Mouse (Mus musculus) testis, adult 2 months (tissue): ENCODE data around the gene Micu1. TPM values are rescaled to one million over a fixed set of nuclear protein-coding genes. Genes with fewer than 3 reads are reported as not detected.
A peak's percentile ranks its signal among the peaks of the same experiment; 100 is the strongest.

Experiments
- H3K27ac ChIP-seq: fragments of 200-500 bp; 2 replicates; pipeline ENCODE4 v1.5.1; 2012; ENCODE audit warnings: low read depth, low read length; ENCODE audit not compliant: control insufficient read depth, insufficient read depth
- H3K27me3 ChIP-seq: fragments of 200-500 bp; 2 replicates; pipeline ENCODE4 v1.6.1; 2012; ENCODE audit warnings: mild to moderate bottlenecking, low read length, moderate library complexity; ENCODE audit not compliant: control insufficient read depth, insufficient read depth
- H3K36me3 ChIP-seq: fragments of 200-500 bp; 2 replicates; pipeline ENCODE4 v1.6.1; 2012; ENCODE audit warnings: mild to moderate bottlenecking, low read length; ENCODE audit not compliant: control insufficient read depth, insufficient read depth
- H3K4me1 ChIP-seq: fragments of 200-500 bp; 2 replicates; pipeline ENCODE4 v1.6.1; 2012; ENCODE audit warnings: low read length; ENCODE audit not compliant: control insufficient read depth, insufficient read depth
- H3K4me3 ChIP-seq: fragments of 200-500 bp; 2 replicates; pipeline ENCODE4 v1.5.1; 2012; ENCODE audit warnings: low read depth, mild to moderate bottlenecking, low read length, moderate library complexity, mixed read lengths; ENCODE audit not compliant: control insufficient read depth
- CTCF ChIP-seq: fragments of 200-500 bp; IDR thresholded peaks from 2 replicates; pipeline ENCODE4 v1.5.1; 2012; ENCODE audit warnings: low read depth, mild to moderate bottlenecking, inconsistent platforms, low read length, moderate library complexity; ENCODE audit not compliant: control insufficient read depth, insufficient read depth, insufficient replicate concordance
- POLR2A ChIP-seq: fragments of 200-500 bp; IDR thresholded peaks from 2 replicates; pipeline ENCODE4 v1.6.1; 2012; ENCODE audit warnings: low read depth, mild to moderate bottlenecking, inconsistent platforms, low read length, moderate library complexity; ENCODE audit not compliant: control insufficient read depth
- polyA plus RNA-seq: library from polyadenylated mRNA; depleted of rRNA; stranded (reverse); fragments of >200 nt; gene quantifications from 2 replicates; pipeline ENCODE4 v1.2.3, GENCODE M21; 2012

The Micu1 gene
- polyA plus RNA-seq, 1 experiment: 33.6 TPM

DNA sequence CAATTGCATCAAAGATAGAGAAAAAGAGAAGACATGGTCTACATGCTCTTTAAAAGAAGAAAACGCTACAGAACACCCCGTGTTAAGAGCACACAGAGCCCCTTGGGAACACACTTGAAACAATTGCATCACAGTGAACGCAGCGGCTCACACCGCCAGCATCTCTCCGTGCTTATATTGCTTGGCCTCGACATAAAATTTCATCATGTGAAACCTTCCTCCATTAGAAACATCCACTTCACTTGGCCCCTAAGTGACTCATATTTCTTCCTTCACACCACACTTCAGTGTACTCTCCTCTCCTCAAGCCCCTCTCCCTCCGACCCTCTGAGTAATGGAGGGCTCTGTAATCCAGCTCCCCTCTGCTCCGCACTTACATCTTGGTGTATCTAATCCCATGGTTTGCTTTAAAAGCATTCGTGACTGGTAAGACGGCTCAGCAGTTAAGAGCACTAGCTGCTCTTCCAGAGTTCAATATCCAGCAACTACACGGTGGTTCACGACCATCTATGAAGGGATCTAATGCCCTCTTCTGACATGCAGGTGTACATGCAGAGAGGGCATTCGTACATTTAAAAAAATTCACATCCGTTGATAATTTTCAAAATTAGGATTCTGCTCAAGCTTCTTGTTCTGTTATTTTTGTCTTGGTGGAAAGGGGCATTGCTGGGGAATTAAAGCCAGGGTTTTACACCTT is 175.3 kb downstream of the Micu1 start:
- H3K4me3 ChIP-seq: no peak overlapping the region
- H3K4me1 ChIP-seq: peaks cover 4% of the 10 kb centered on the region
- TF ChIP-seq POLR2A (no peak), CTCF (no peak)
- no peak overlapping the region for H3K27ac ChIP-seq
- H3K27me3 ChIP-seq: no peaks in the 10 kb centered on the region
- H3K36me3 ChIP-seq: no peaks in the 10 kb centered on the region

GRCm38 (mm10) chr10:59878823-59879222 is 176.5 kb downstream of the Micu1 start:
- TF ChIP-seq POLR2A (no peak), CTCF (no peak)
- Histone ChIP-seq H3K4me1 (peaks cover 4% of the 10 kb centered on the region), H3K27ac (peak overlapping the region; percentile 67), H3K4me3 (peak overlapping the region; percentile 98), H3K36me3 (no peaks in the 10 kb centered on the region), H3K27me3 (no peaks in the 10 kb centered on the region)

GRCm38 (mm10) chr10:59879255-59880028 is 177.2 kb downstream of the Micu1 start, which contains the start of gene Dnajb12:
TSS of gene Dnajb12 (plus strand) at chr10:59879556.
- Histone ChIP-seq H3K4me1 (peaks cover 4% of the 10 kb centered on the region), H3K27me3 (no peaks in the 10 kb centered on the region), H3K4me3 (peak within 1 kb of the TSS; percentile 98), H3K27ac (peak within 1 kb of the TSS; percentile 99), H3K36me3 (no peaks in the 10 kb centered on the region)
- TF ChIP-seq POLR2A: peak; percentile 65; the same call in 1 of the 2 replicates
- TF ChIP-seq CTCF: no peak

GRCm38 (mm10) chr10:59880029-59880386 is 177.7 kb downstream of the Micu1 start:
- TF ChIP-seq POLR2A (no peak), CTCF (no peak)
- Histone ChIP-seq H3K27ac (peak overlapping the region; percentile 99), H3K36me3 (no peaks in the 10 kb centered on the region), H3K27me3 (no peaks in the 10 kb centered on the region), H3K4me3 (peak overlapping the region; percentile 98), H3K4me1 (peaks cover 4% of the 10 kb centered on the region)

GRCm38 (mm10) chr10:59880837-59881236 is 178.6 kb downstream of the Micu1 start:
- peak overlapping the region; percentile 98 for H3K4me3 ChIP-seq
- H3K4me1 ChIP-seq: peaks cover 4% of the 10 kb centered on the region
- no peaks in the 10 kb centered on the region for H3K27me3 ChIP-seq
- TF ChIP-seq POLR2A: no peak
- no peak for TF ChIP-seq CTCF
- H3K36me3 ChIP-seq: no peaks in the 10 kb centered on the region
- H3K27ac ChIP-seq: no peak overlapping the region

- TF ChIP-seq CTCF (no peak), POLR2A (no peak)
- no peaks in the 10 kb centered on the region for H3K36me3 ChIP-seq
Measured at GRCm38 (mm10) chr10:59884327-59885173, 182.3 kb downstream of the Micu1 start.

More at GRCm38 (mm10) chr10:59884327-59885173, 182.3 kb downstream of the Micu1 start:
- no peak overlapping the region for H3K27ac ChIP-seq
- no peak overlapping the region for H3K4me3 ChIP-seq
- no peaks in the 10 kb centered on the region for H3K27me3 ChIP-seq
- H3K4me1 ChIP-seq: peaks cover 2% of the 10 kb centered on the region
